Mouse (Mus musculus) liver, embryonic 14.5 days (tissue): ENCODE measurements around the gene Trappc2l. TPM values are rescaled to one million over a fixed set of nuclear protein-coding genes. Genes with fewer than 3 reads are reported as not detected.

Experiments
- ATAC-seq: fragments of 200-750 bp; cut with Nextera tagmentation; 2 replicates; pipeline ENCODE4 v1.8.0; 2017; ENCODE audit warnings: moderate number of reproducible peaks, mild to moderate bottlenecking, moderate library complexity; ENCODE audit not compliant: insufficient read depth
- DNase-seq, 3 experiments: peaks; one replicate each; pipeline ENCODE4 v3.0.0-alpha.2; 2012 to 2013; ENCODE audit warnings: low read depth in 3 of 3, low spot score in 3 of 3
- H3K27ac ChIP-seq: fragments of 300-500 bp; sonication (generic); 2 replicates; pipeline ENCODE4 v1.5.1; 2014; ENCODE audit warnings: moderate library complexity, mild to moderate bottlenecking, control low read depth, inconsistent platforms
- H3K27me3 ChIP-seq: fragments of 300-500 bp; sonication (generic); 2 replicates; pipeline ENCODE4 v1.6.1; 2014; ENCODE audit warnings: mild to moderate bottlenecking, low read length, moderate library complexity; ENCODE audit not compliant: control insufficient read depth, insufficient read depth
- H3K36me3 ChIP-seq: fragments of 300-500 bp; sonication (generic); replicated peaks from 2 replicates; pipeline ENCODE4 v1.6.1; 2014; ENCODE audit warnings: low read depth; ENCODE audit not compliant: control insufficient read depth, insufficient read depth
- H3K4me1 ChIP-seq, 2 experiments: fragments of 200-500 bp in 1 of 2; fragments of 300-500 bp in 1 of 2; sonication (generic) in 1 of 2; replicated peaks; 2 replicates each; pipeline ENCODE4 v1.6.1; 2012 to 2014; ENCODE audit warnings: antibody characterized with exemption in 1 of 2, inconsistent platforms in 1 of 2, low read length in 1 of 2; ENCODE audit not compliant: control insufficient read depth in 2 of 2, insufficient read depth in 2 of 2
- H3K4me2 ChIP-seq: fragments of 300-500 bp; sonication (generic); 2 replicates; pipeline ENCODE4 v1.6.1; 2014; ENCODE audit warnings: low read depth, mild to moderate bottlenecking, control low read depth, moderate library complexity
- H3K4me3 ChIP-seq, 2 experiments: fragments of 200-500 bp in 1 of 2; fragments of 300-500 bp in 1 of 2; sonication (generic) in 1 of 2; 2 replicates each; pipeline ENCODE4 v1.5.1; 2012 to 2014; ENCODE audit warnings: low read depth in 2 of 2, low read length in 2 of 2, mild to moderate bottlenecking in 2 of 2, control low read depth in 1 of 2, inconsistent platforms in 1 of 2, moderate library complexity in 1 of 2; ENCODE audit not compliant: insufficient read depth in 1 of 2
- H3K9ac ChIP-seq: fragments of 300-500 bp; sonication (generic); replicated peaks from 2 replicates; pipeline ENCODE4 v1.6.1; 2014; ENCODE audit warnings: mild to moderate bottlenecking, control low read depth, moderate library complexity
- H3K9me3 ChIP-seq: fragments of 300-500 bp; sonication (generic); 2 replicates; pipeline ENCODE4 v1.6.1; 2016; ENCODE audit warnings: low read length, mixed read lengths; ENCODE audit not compliant: control insufficient read depth
- CTCF ChIP-seq: IDR thresholded peaks from 2 replicates; pipeline ENCODE4 v1.5.1; 2016; ENCODE audit warnings: antibody characterized with exemption, low read depth, control low read depth
- EP300 ChIP-seq: IDR thresholded peaks from 2 replicates; pipeline ENCODE4 v1.6.1; 2016; ENCODE audit warnings: antibody characterized with exemption, low read depth
- WGBS: fragments of 180-500 bp; shearing (Covaris S2); extraction: QIAGEN DNeasy Blood & Tissue Kit; methylation state at CpG from one replicate; pipeline ENCODE4 v1.1.7; 2014; ENCODE audit not compliant: insufficient replicate concordance; 5-methylcytosine and 5-hydroxymethylcytosine counted together
- polyA plus RNA-seq, 2 experiments: library from polyadenylated mRNA; depleted of rRNA in 1 of 2; stranded (reverse) in 1 of 2; unstranded in 1 of 2; fragments of >200 nt; fragmentation: Nextera tagmentation in 1 of 2; extraction: Ambion mirVana in 1 of 2; gene quantifications; 2 replicates each; pipeline versions ENCODE4 v1.2.1 to v1.2.3; 2012 to 2014

The Trappc2l gene
- polyA plus RNA-seq, 2 experiments = 27.9 to 35.4 TPM

GRCm38 (mm10) chr8:122586749-122587148, 24.7 kb upstream of the Trappc2l start:
- H3K4me3 ChIP-seq = no peak overlapping the region
- no peaks in the 10 kb centered on the region for H3K9me3 ChIP-seq
- no peak for DNase-seq
- H3K9ac ChIP-seq = no peak overlapping the region
- WGBS = 68% methylated on average over 9 of the region's 10 CpGs
- H3K27ac ChIP-seq = no peak overlapping the region
- ATAC-seq = no peak
- H3K4me1 ChIP-seq = peaks cover 0 to 5% of the 10 kb centered on the region in 2 experiments; a peak in 1 of 4 replicates
- TF ChIP-seq EP300 = no peak
- TF ChIP-seq CTCF = no peak
- H3K36me3 ChIP-seq = no peaks in the 10 kb centered on the region
- no peak overlapping the region for H3K4me2 ChIP-seq
- no peaks in the 10 kb centered on the region for H3K27me3 ChIP-seq

GRCm38 (mm10) chr8:122593240-122593639, 18.2 kb upstream of the Trappc2l start:
- peak; percentile 38; the same call in 1 of the 2 replicates for ATAC-seq
- WGBS = 45% methylated on average over 12 of the region's 12 CpGs
- no peak overlapping the region for H3K27ac ChIP-seq

GRCm38 (mm10) chr8:122593783-122594507, 17.5 kb upstream of the Trappc2l start:
- Histone ChIP-seq H3K4me3 (no peak overlapping the region), H3K27me3 (no peaks in the 10 kb centered on the region), H3K4me1 (0 out of 4 replicates have a peak, but pooled peaks cover 0 to 3% of the 10 kb centered on the region in 2 experiments), H3K27ac (no peak overlapping the region), H3K4me2 (no peak overlapping the region), H3K36me3 (no peaks in the 10 kb centered on the region), H3K9me3 (no peaks in the 10 kb centered on the region), H3K9ac (no peak overlapping the region)
- no peak for ATAC-seq
- 70% methylated on average over 19 of the region's 19 CpGs for WGBS
- no peak for TF ChIP-seq EP300
- no peak for TF ChIP-seq CTCF
- DNase-seq = no peak

More at GRCm38 (mm10) chr8:122593240-122593639, 18.2 kb upstream of the Trappc2l start:
- Histone ChIP-seq H3K27me3 (no peaks in the 10 kb centered on the region), H3K9me3 (no peaks in the 10 kb centered on the region), H3K4me3 (no peak overlapping the region), H3K9ac (no peak overlapping the region), H3K36me3 (no peaks in the 10 kb centered on the region), H3K4me1 (0 out of 4 replicates have a peak, but pooled peaks cover 0 to 3% of the 10 kb centered on the region in 2 experiments), H3K4me2 (no peak overlapping the region)
- TF ChIP-seq CTCF (no peak), EP300 (no peak)
- DNase-seq = no peak

GRCm38 (mm10) chr8:122596031-122596430, 15.4 kb upstream of the Trappc2l start:
- 34% methylated on average over 4 of the region's 4 CpGs for WGBS
- no peak for TF ChIP-seq CTCF
- TF ChIP-seq EP300 = no peak
- H3K4me3 ChIP-seq = no peak overlapping the region
- no peaks in the 10 kb centered on the region for H3K9me3 ChIP-seq
- 0 out of 4 replicates have a peak, but pooled peaks cover 0 to 3% of the 10 kb centered on the region in 2 experiments for H3K4me1 ChIP-seq
- ATAC-seq (no peak), DNase-seq (no peak)
- no peaks in the 10 kb centered on the region for H3K27me3 ChIP-seq
- H3K9ac ChIP-seq = no peak overlapping the region
- H3K36me3 ChIP-seq = no peaks in the 10 kb centered on the region
- H3K4me2 ChIP-seq = no peak overlapping the region
- H3K27ac ChIP-seq = no peak overlapping the region

GRCm38 (mm10) chr8:122600666-122601065, 10.8 kb upstream of the Trappc2l start:
- H3K27ac ChIP-seq = no peak overlapping the region
- H3K36me3 ChIP-seq = no peaks in the 10 kb centered on the region
- H3K9me3 ChIP-seq = no peaks in the 10 kb centered on the region
- DNase-seq = no peak
- no peak for TF ChIP-seq CTCF
- TF ChIP-seq EP300 = no peak
- no peak overlapping the region for H3K4me3 ChIP-seq
- H3K27me3 ChIP-seq = no peaks in the 10 kb centered on the region
- H3K4me1 ChIP-seq = no peaks in the 10 kb centered on the region
- H3K4me2 ChIP-seq = no peak overlapping the region
- no peak for ATAC-seq
- no peak overlapping the region for H3K9ac ChIP-seq
- WGBS = 82% methylated on average over 9 of the region's 9 CpGs
